Mouse (Mus musculus): ENCODE measurements at regions not wholly inside any gene's neighbourhood (a gene's known extent, or its start where the extent isn't known, plus 50 kb on each side); places are given as distances from the start of the nearest gene placed in this dataset.

DNA sequence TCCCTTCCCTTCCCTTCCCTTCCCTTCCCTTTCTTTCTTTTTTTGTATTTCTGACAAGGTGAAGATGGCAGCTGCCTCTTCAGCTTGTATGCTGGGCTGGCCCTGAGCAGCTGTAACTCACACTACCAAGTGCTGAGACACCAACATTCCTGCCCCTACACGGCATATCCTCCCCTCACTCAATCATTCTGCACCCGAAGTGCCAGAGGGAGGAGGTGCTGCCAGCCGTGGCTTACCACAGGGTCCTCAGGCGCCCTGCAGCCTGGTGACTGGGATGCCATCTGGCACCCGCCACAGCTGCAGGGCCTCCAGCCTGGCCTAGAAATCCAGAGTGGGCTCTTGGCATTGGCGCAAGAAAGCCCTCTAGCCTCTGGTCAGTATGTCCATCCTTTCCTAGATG, 84.4 kb upstream of the Bcl6 start:
- TF ChIP-seq POLR2A (IDR thresholded peaks at IDR 0.05; ENCODE audit: low read depth, low read length): no peak
- no peak for TF ChIP-seq CTCF (IDR thresholded peaks at IDR 0.05; ENCODE audit: extremely low read depth, insufficient read depth, insufficient read length, insufficient replicate concordance)

All from spleen, adult 2 months (tissue).